Mouse (Mus musculus) ES-E14 (cell line): ENCODE data around the gene Pafah1b3. TPM values are rescaled to one million over a fixed set of nuclear protein-coding genes. Genes with fewer than 3 reads are reported as not detected.

ENCODE experiments used
- DNase-seq: peaks from one replicate; pipeline ENCODE4 v3.0.0-alpha.2; 2013; ENCODE audit warnings: low read depth, low spot score
- H3K27ac ChIP-seq: 2 replicates; pipeline ENCODE4 v1.5.1; 2012; ENCODE audit warnings: low read depth, mild to moderate bottlenecking, low read length, moderate library complexity, mixed read lengths; ENCODE audit not compliant: poor library complexity, insufficient read depth, severe bottlenecking
- H3K36me3 ChIP-seq: 2 replicates; pipeline ENCODE4 v1.6.1; 2012; ENCODE audit warnings: mild to moderate bottlenecking, low read length, moderate library complexity, mixed read lengths; ENCODE audit not compliant: control insufficient read depth, poor library complexity, insufficient read depth, severe bottlenecking
- H3K4me1 ChIP-seq, 2 experiments: fragments of 150-350 bp in 1 of 2; sonication (generic) in 1 of 2; 2 replicates each; pipeline ENCODE4 v1.6.1; 2012; ENCODE audit warnings: low read length in 2 of 2, mild to moderate bottlenecking in 1 of 2, mixed read lengths in 1 of 2; ENCODE audit not compliant: control insufficient read depth in 2 of 2, insufficient read depth in 2 of 2, poor library complexity in 1 of 2
- H3K4me3 ChIP-seq, 2 experiments: fragments of 150-350 bp in 1 of 2; sonication (generic) in 1 of 2; 2 replicates each; pipeline ENCODE4 v1.5.1; 2012; ENCODE audit warnings: low read length in 2 of 2, low read depth in 1 of 2, mild to moderate bottlenecking in 1 of 2, mixed read lengths in 1 of 2; ENCODE audit not compliant: insufficient read depth in 1 of 2, poor library complexity in 1 of 2, severe bottlenecking in 1 of 2
- H3K9ac ChIP-seq: 2 replicates; pipeline ENCODE4 v1.6.1; 2012; ENCODE audit warnings: low read depth, mild to moderate bottlenecking, low read length, mixed read lengths; ENCODE audit not compliant: poor library complexity, insufficient read depth, severe bottlenecking
- H3K9me3 ChIP-seq: fragments of 150-350 bp; sonication (generic); 2 replicates; pipeline ENCODE4 v1.6.1; 2012; ENCODE audit warnings: low read depth, mild to moderate bottlenecking, low read length; ENCODE audit not compliant: control insufficient read depth, insufficient read depth
- CHD2 ChIP-seq: IDR thresholded peaks from 2 replicates; pipeline ENCODE4 v1.6.1; 2014; ENCODE audit warnings: mild to moderate bottlenecking, low read depth, low read length, inconsistent platforms
- HCFC1 ChIP-seq: IDR thresholded peaks from 2 replicates; pipeline ENCODE4 v1.6.1; 2012; ENCODE audit warnings: low read length, inconsistent platforms, borderline replicate concordance; ENCODE audit not compliant: insufficient read depth
- MAFK ChIP-seq: IDR thresholded peaks from 2 replicates; pipeline ENCODE4 v1.6.1; 2014; ENCODE audit warnings: mild to moderate bottlenecking, low read depth, low read length, inconsistent platforms; ENCODE audit not compliant: insufficient read depth
- ZC3H11A ChIP-seq: IDR thresholded peaks from 2 replicates; pipeline ENCODE4 v1.6.1; 2012; ENCODE audit warnings: low read depth, mild to moderate bottlenecking, inconsistent platforms, low read length, borderline replicate concordance
- ZNF384 ChIP-seq: IDR thresholded peaks from 2 replicates; pipeline ENCODE4 v1.6.1; 2012; ENCODE audit warnings: low read depth, low read length, inconsistent platforms
- in situ Hi-C, 2 experiments: fragments of 600-800 bp; cut with MboI; formaldehyde crosslinking; loops; one replicate each; pipeline ENCODE4 v1.15.1; 2025; ENCODE audit warnings: low sequenced_read_pairs in 2 of 2, inconsistent platforms in 1 of 2; ENCODE audit not compliant: unreplicated experiment in 2 of 2
- total RNA-seq: library from RNA; depleted of rRNA; stranded (reverse); fragments of 300-350 nt; gene quantifications from 2 replicates; pipeline ENCODE4 v1.2.3, GENCODE M21; 2012

Pafah1b3 gene
- total RNA-seq, 1 experiment: 76.5 TPM

- no peak overlapping the region for H3K4me3 ChIP-seq
- H3K9ac ChIP-seq: no peak overlapping the region
- H3K27ac ChIP-seq: peak overlapping the region; percentile 47; the same call in 1 of the 2 replicates
- in situ Hi-C loops: no loop called here
- no peaks in the 10 kb centered on the region for H3K9me3 ChIP-seq
- TF ChIP-seq HCFC1 (no peak), MAFK (no peak), ZNF384 (no peak), CHD2 (no peak), ZC3H11A (no peak)
- H3K36me3 ChIP-seq: no peaks in the 10 kb centered on the region
- DNase-seq: no peak
- H3K4me1 ChIP-seq: peaks cover 17 to 19% of the 10 kb centered on the region in 2 experiments
These were observed 35.9 kb downstream of the Pafah1b3 start for GRCm38 (mm10) chr7:25261896-25262295.

- peak overlapping the region; percentile 92 to 98 for H3K4me3 ChIP-seq
- TF ChIP-seq CHD2 (no peak), HCFC1 (no peak), MAFK (no peak), ZNF384 (no peak), ZC3H11A (no peak)
- peak overlapping the region; percentile 60; the same call in 1 of the 2 replicates for H3K9ac ChIP-seq
- H3K27ac ChIP-seq: peak overlapping the region; percentile 80; the same call in 1 of the 2 replicates
- no peak for DNase-seq
- H3K4me1 ChIP-seq: peaks cover 0 to 13% of the 10 kb centered on the region in 2 experiments
- H3K36me3 ChIP-seq: peaks cover 3% of the 10 kb centered on the region; the same call in 1 of the 2 replicates
- in situ Hi-C loops: no loop called here
- no peaks in the 10 kb centered on the region for H3K9me3 ChIP-seq
These were observed 46.0 kb downstream of the Pafah1b3 start for GRCm38 (mm10) chr7:25251822-25252221.

- in situ Hi-C loops: no loop called here
- DNase-seq: peak; percentile 66
- peaks cover 0 to 15% of the 10 kb centered on the region in 2 experiments for H3K4me1 ChIP-seq
These were observed 46.6 kb downstream of the Pafah1b3 start for GRCm38 (mm10) chr7:25251071-25251791.

DNA sequence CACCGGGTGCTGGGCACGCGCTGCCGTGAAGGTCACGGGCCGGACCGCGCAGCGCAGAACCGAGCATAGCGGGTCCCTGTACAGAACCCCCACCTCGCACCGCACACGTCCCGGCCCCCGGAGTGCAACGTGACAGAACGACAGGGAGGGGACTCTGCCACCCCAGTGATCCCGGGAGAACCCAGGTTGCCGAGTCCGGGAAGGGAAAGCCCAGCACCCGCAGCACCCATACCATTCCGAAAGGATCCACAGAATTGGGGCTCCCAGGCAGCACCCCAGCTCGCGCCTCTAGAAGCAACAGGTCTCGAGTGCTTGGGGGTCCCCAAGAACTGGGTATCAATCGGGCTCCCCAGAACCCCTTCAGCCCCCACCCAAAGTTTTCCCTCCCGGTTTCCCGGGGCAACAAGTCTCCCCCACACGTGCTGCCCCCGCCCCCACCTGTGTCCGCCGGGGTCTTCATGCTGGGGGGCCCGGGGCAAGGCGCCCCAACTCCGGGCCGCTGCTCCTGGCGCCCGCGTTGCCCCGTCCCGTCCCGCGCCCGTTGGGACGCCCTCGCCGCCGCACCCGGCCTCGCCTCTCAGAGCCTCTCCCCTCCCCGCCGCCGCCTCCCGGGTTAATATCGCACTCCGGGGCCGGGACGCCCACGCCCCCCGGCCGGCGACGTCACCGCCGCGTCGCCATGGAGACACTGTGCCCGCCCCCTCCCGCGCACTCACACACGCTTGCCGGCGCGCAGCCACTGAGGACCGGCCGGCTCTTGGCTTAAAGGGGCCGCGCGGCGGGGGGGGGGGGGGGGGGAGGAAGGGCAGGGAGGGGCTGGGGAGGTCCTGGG lies 47.4 kb downstream of the Pafah1b3 start, which contains the start of gene Erf:
Erf (minus strand) TSS at position 621 of the 832 bp plus-strand sequence.
- DNase-seq: peak; percentile 82
- Histone ChIP-seq H3K9ac (peak within 1 kb of the TSS; percentile 87), H3K4me3 (peak within 1 kb of the TSS; percentile 92 to 98), H3K27ac (peak within 1 kb of the TSS; percentile 94), H3K4me1 (peaks cover 3 to 18% of the 10 kb centered on the region in 2 experiments), H3K9me3 (no peaks in the 10 kb centered on the region), H3K36me3 (peaks cover 16% of the 10 kb centered on the region)
- in situ Hi-C loops: no loop called here
- no peak for TF ChIP-seq ZC3H11A
- no peak for TF ChIP-seq MAFK
- TF ChIP-seq CHD2: no peak
- TF ChIP-seq ZNF384: no peak
- TF ChIP-seq HCFC1: no peak

More at GRCm38 (mm10) chr7:25251071-25251791, 46.6 kb downstream of the Pafah1b3 start:
- Histone ChIP-seq H3K4me3 (peak overlapping the region; percentile 92 to 98), H3K9me3 (no peaks in the 10 kb centered on the region), H3K36me3 (peaks cover 7% of the 10 kb centered on the region), H3K9ac (peak overlapping the region; percentile 60; the same call in 1 of the 2 replicates), H3K27ac (peak overlapping the region; percentile 80; the same call in 1 of the 2 replicates)
- no peak for TF ChIP-seq HCFC1
- TF ChIP-seq MAFK: no peak
- TF ChIP-seq ZC3H11A: no peak
- no peak for TF ChIP-seq CHD2
- no peak for TF ChIP-seq ZNF384
